Mouse (Mus musculus) ES-E14 (cell line): ENCODE data around the gene Vwf.

Experiments used
- HCFC1 ChIP-seq: IDR thresholded peaks from 2 replicates; pipeline ENCODE4 v1.6.1; 2012; ENCODE audit warnings: low read length, inconsistent platforms, borderline replicate concordance; ENCODE audit not compliant: insufficient read depth
- MAFK ChIP-seq: IDR thresholded peaks from 2 replicates; pipeline ENCODE4 v1.6.1; 2014; ENCODE audit warnings: mild to moderate bottlenecking, low read depth, low read length, inconsistent platforms; ENCODE audit not compliant: insufficient read depth
- ZC3H11A ChIP-seq: IDR thresholded peaks from 2 replicates; pipeline ENCODE4 v1.6.1; 2012; ENCODE audit warnings: low read depth, mild to moderate bottlenecking, inconsistent platforms, low read length, borderline replicate concordance

DNA sequence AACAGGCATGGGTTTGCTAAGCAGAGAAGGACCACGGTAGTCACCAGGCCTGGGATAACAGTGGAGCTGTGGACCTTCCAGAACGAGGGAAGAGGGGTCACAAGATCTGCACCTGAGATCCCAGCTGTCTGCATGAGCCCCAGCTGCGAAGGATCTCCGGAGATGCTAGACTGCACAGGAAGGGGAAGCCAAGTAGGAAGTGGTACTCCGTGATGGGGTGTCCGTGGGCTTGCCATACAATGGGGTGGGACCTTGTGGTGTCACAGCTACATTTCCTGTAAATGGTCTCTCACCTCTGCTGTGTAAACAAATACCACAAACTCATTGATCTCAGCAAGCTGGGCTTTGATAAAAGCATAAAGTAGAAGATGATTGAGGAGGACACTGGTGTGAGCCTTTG lies 22.5 kb upstream of the Vwf start:
- TF ChIP-seq MAFK (no peak), ZC3H11A (no peak), HCFC1 (no peak)
